Mouse (Mus musculus): ENCODE results near the gene Dynlt1f. TPM values are rescaled to one million over a fixed set of nuclear protein-coding genes. Genes with fewer than 3 reads are reported as not detected.
"Not testable (repeated sequence)": the region's sequence is repeated elsewhere in the genome, so short reads cannot be mapped to it uniquely, and the experiment has no call there.

Gene Dynlt1f
- total RNA-seq, 2 experiments from 2014 or later: 14.6 to 24.2 TPM

DNA sequence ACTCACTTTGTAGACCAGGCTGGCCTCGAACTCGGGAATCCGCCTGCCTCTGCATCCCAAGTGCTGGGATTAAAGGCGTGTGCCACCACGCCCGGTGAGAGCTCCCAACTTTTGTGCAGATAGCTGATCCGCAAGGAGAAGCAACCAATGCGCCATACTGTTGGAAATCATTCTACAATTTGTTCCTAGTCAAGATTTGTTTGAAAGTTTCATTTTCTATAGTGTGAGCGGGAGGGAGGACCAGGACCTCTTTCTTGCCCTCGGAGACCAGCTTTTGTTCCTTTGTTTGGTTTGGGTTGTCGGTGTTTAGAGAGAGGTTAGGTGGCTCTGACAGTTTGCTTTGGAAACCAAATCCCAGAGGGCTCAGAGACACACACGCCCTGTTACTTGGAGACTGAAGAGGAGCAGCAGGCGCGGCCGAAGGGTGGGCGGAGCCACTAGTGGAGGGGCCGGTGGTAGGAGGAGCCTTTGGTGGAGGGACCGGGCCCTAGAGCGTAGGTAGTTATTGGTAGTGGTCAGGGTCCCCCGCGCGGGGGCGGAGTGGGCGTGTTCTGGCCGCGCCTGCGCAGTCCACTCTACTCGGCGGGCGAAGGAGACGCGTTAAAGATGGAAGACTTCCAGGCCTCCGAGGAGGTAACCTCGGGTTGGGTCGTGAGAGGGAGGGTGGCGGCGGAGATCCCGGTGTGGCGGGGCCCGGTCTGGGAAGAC lies 54.3 kb downstream of the Dynlt1f start, which contains the start of gene Dynlt1c:
Gene Dynlt1c (plus strand): TSS at position 468 of the 708 bp plus-strand sequence.
- H3K4me3 ChIP-seq: peak within 1 kb of the TSS; percentile 47
- DNase-seq (ENCODE audit: low spot score in 2 of 2): peak; percentile 33 to 46
- H3K27ac ChIP-seq: peak within 1 kb of the TSS; percentile 37; the same call in 1 of the 2 replicates

- not testable (repeated sequence) for H3K4me3 ChIP-seq, H3K27ac ChIP-seq
- DNase-seq (ENCODE audit: low spot score in 2 of 2): peak in 1 of 2 experiments; percentile 21
Measured at GRCm38 (mm10) chr17:6600216-6600911, 55.3 kb downstream of the Dynlt1f start.

DNA sequence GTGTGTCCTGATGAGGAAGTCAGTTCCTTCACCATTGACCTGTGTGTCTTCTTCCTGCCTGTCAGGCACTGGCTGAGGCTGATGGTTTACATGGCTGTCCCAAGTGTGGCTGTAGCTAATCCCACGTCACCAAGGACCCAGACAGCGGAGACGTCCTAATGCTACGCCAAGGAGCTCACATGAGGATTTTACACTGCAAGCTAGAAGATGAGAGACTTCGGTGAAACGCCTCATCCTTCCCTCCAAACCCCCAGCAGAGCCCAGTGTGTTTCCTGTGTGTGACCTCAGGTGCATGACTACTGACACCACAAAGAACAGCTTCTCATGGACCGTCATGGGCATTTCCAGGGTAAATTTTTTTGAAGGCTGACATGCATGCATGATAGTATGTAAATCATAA lies 57.3 kb downstream of the Dynlt1f start:
- H3K27ac ChIP-seq; H3K4me3 ChIP-seq; DNase-seq (ENCODE audit: low spot score in 2 of 2): not testable (repeated sequence)

Other genes with a start within 250 kb of the Dynlt1f start
- gene Dynlt1b, start 225.8 kb downstream of the Dynlt1f start, total RNA-seq (2021): 10 to 100 TPM; 44.1 to 45.3 TPM
- gene Dynlt1c, start 54.2 kb downstream of the Dynlt1f start, total RNA-seq (2021): 10 to 100 TPM; 13.8 to 23.3 TPM
- under 1 TPM; 0.49 to 0.74 TPM for gene Sytl3, start 3.2 kb upstream of the Dynlt1f start, total RNA-seq (2021)
- gene Ezr, start 126.9 kb upstream of the Dynlt1f start, total RNA-seq (2021): 10 to 100 TPM; 48.0 to 51.1 TPM

Data from layer of hippocampus, adult 2 months (tissue).